Comparison of ENCODE assay signal across 8 mouse cellular contexts in genomic region chr9:71623871-71624569, GRCm38 (mm10). TPM values are rescaled to one million over a fixed set of nuclear protein-coding genes. Genes with fewer than 3 reads are reported as not detected.
DNase-seq lines count a peak whose midpoint lies in the region; ATAC-seq and TF ChIP-seq lines count a peak whose summit lies in the region.

No protein-coding gene starts in this region.

- no peak overlapping the region for H3K9ac ChIP-seq in hindbrain, embryonic 11.5 days (ENCODE audit: low read depth, low read length)
- H3K9ac ChIP-seq in limb, embryonic 14.5 days (ENCODE audit: low read depth, low read length, severe bottlenecking): no peak overlapping the region

- no peak for TF ChIP-seq POLR2A in limb, embryonic 14.5 days (IDR thresholded peaks at IDR 0.05; ENCODE audit: borderline replicate concordance, extremely low read depth, insufficient read depth, insufficient read length)

- H3K4me1 ChIP-seq in hindbrain, embryonic 11.5 days (replicated peaks; ENCODE audit: control insufficient read depth, insufficient read depth, low read length): no peaks in the 10 kb centered on the region
- no peaks in the 10 kb centered on the region for H3K4me1 ChIP-seq in limb, embryonic 14.5 days (ENCODE audit: control insufficient read depth, insufficient read depth, low read length)

- H3K4me2 ChIP-seq in hindbrain, embryonic 11.5 days (replicated peaks; ENCODE audit: low read depth, low read length): no peak overlapping the region
- H3K4me2 ChIP-seq in limb, embryonic 14.5 days (replicated peaks; ENCODE audit: low read depth, low read length, severe bottlenecking): no peak overlapping the region

- H3K4me3 ChIP-seq in hindbrain, embryonic 11.5 days (ENCODE audit: low read depth, low read length): no peak overlapping the region
- H3K4me3 ChIP-seq in limb, embryonic 14.5 days (replicated peaks; ENCODE audit: low read length): no peak overlapping the region

- DNase-seq in cerebellum, adult 18-20 months: peak; percentile 24 to 27
- no peak for DNase-seq in cerebellum, adult 11-12 months
- DNase-seq in right cerebral cortex, postnatal 10 days (ENCODE audit: low spot score in 2 of 2): peak; percentile 37 to 49
- no peak for DNase-seq in right cerebral cortex, postnatal 14 days
- DNase-seq in hindbrain, embryonic 11.5 days (ENCODE audit: low spot score): peak; percentile 63
- peak; percentile 75 for DNase-seq in limb, embryonic 14.5 days (ENCODE audit: low spot score)
- DNase-seq in retina, embryonic 14.5 days (ENCODE audit: low spot score): peak; percentile 81
- no peak for DNase-seq in layer of hippocampus, adult 8-10 months (ENCODE audit: low spot score in 2 of 2)

- no peaks in the 10 kb centered on the region for H3K9me3 ChIP-seq in hindbrain, embryonic 11.5 days (ENCODE audit: control insufficient read depth, low read length)
- no peaks in the 10 kb centered on the region for H3K9me3 ChIP-seq in limb, embryonic 14.5 days (ENCODE audit: control insufficient read depth, low read length)

- no peaks in the 10 kb centered on the region for H3K27me3 ChIP-seq in hindbrain, embryonic 11.5 days (ENCODE audit: control insufficient read depth, insufficient read depth, low read length)
- H3K27me3 ChIP-seq in limb, embryonic 14.5 days (ENCODE audit: control insufficient read depth, insufficient read depth, low read length): no peaks in the 10 kb centered on the region

- no peaks in the 10 kb centered on the region for H3K36me3 ChIP-seq in hindbrain, embryonic 11.5 days (ENCODE audit: control insufficient read depth, insufficient read depth, low read length)
- peaks cover 2% of the 10 kb centered on the region; the same call in 1 of the 2 replicates for H3K36me3 ChIP-seq in limb, embryonic 14.5 days (ENCODE audit: control insufficient read depth, insufficient read depth, low read length)

- ATAC-seq in hindbrain, embryonic 11.5 days (ENCODE audit: low FRiP score): no peak
- ATAC-seq in limb, embryonic 14.5 days (ENCODE audit: low FRiP score, low read depth): peak; percentile 80; the same call in 1 of the 2 replicates

- WGBS in hindbrain, embryonic 11.5 days: 25% methylated on average over 4 of the region's 4 CpGs
- 38% methylated on average over 4 of the region's 4 CpGs for WGBS in limb, embryonic 14.5 days

- H3K27ac ChIP-seq in hindbrain, embryonic 11.5 days (ENCODE audit: low read depth, low read length): no peak overlapping the region
- no peak overlapping the region for H3K27ac ChIP-seq in limb, embryonic 14.5 days (replicated peaks; ENCODE audit: low read depth, low read length)

RNA-seq across cellular contexts. Expression of gene Myzap, which starts 31.9 kb away (rescaled TPM):
- polyA plus RNA-seq in hindbrain, embryonic 11.5 days (2014; fragmentation: Nextera tagmentation; extraction: Ambion mirVana): 5.3 and 6.4 TPM in 2 replicates
- polyA plus RNA-seq in limb, embryonic 14.5 days (2012; rRNA removed): 27.8 and 33.1 TPM in 2 replicates
- polyA plus RNA-seq in limb, embryonic 14.5 days (2014; fragmentation: Nextera tagmentation; extraction: Ambion mirVana): 16.1 TPM in 2 replicates
- total RNA-seq in layer of hippocampus, adult 8-10 months (2022): 1 to 10 TPM; 1.3 to 2.1 (median 1.5) TPM

Comparison
In these comparisons a context has a peak if more than half of its experiments do, and no peak if none do; other contexts are left out.
1. DNase-seq: peak in cerebellum, adult 18-20 months (2 of 2), right cerebral cortex, postnatal 10 days (2 of 2), hindbrain, embryonic 11.5 days (single experiment), limb, embryonic 14.5 days (single experiment) and retina, embryonic 14.5 days (single experiment); none in cerebellum, adult 11-12 months (single experiment), right cerebral cortex, postnatal 14 days (single experiment) and layer of hippocampus, adult 8-10 months (0 of 2).